Mouse (Mus musculus) heart, postnatal 0 days (tissue): ENCODE measurements at regions not wholly inside any gene's neighbourhood (a gene's known extent, or its start where the extent isn't known, plus 50 kb on each side); places are given as distances from the start of the nearest gene placed in this dataset.

Source experiments
- ATAC-seq: fragments of 200-750 bp; cut with Nextera tagmentation; 2 replicates; pipeline ENCODE4 v1.8.0; 2017; ENCODE audit warnings: low read depth, moderate number of reproducible peaks, moderate library complexity; ENCODE audit not compliant: insufficient read depth
- DNase-seq: peaks from one replicate; pipeline ENCODE4 v3.0.0-alpha.2; 2016; ENCODE audit warnings: low spot score
- H3K27ac ChIP-seq: fragments of 300-500 bp; sonication (generic); 2 replicates; pipeline ENCODE4 v1.5.1; 2014; ENCODE audit warnings: low read depth, mild to moderate bottlenecking
- H3K27me3 ChIP-seq: fragments of 300-500 bp; sonication (generic); 2 replicates; pipeline ENCODE4 v1.6.1; 2014; ENCODE audit warnings: low read length, mixed read lengths; ENCODE audit not compliant: control insufficient read depth, insufficient read depth
- H3K36me3 ChIP-seq: fragments of 300-500 bp; sonication (generic); replicated peaks from 2 replicates; pipeline ENCODE4 v1.6.1; 2014; ENCODE audit warnings: low read length, mixed read lengths; ENCODE audit not compliant: control insufficient read depth, insufficient read depth
- H3K4me1 ChIP-seq: fragments of 300-500 bp; sonication (generic); 2 replicates; pipeline ENCODE4 v1.6.1; 2014; ENCODE audit warnings: antibody characterized with exemption; ENCODE audit not compliant: control insufficient read depth, insufficient read depth
- H3K4me2 ChIP-seq: fragments of 300-500 bp; sonication (generic); 2 replicates; pipeline ENCODE4 v1.6.1; 2014; ENCODE audit warnings: low read depth, mild to moderate bottlenecking, low read length, moderate library complexity
- H3K4me3 ChIP-seq: fragments of 300-500 bp; sonication (generic); 2 replicates; pipeline ENCODE4 v1.5.1; 2014; ENCODE audit warnings: low read depth, low read length
- H3K9ac ChIP-seq: fragments of 300-500 bp; sonication (generic); replicated peaks from 2 replicates; pipeline ENCODE4 v1.6.1; 2014; ENCODE audit warnings: low read depth, low read length, mixed read lengths
- H3K9me3 ChIP-seq: fragments of 300-500 bp; sonication (generic); replicated peaks from 2 replicates; pipeline ENCODE4 v1.6.1; 2016; ENCODE audit warnings: low read length; ENCODE audit not compliant: control insufficient read depth
- CTCF ChIP-seq: IDR thresholded peaks from 2 replicates; pipeline ENCODE4 v1.5.1; 2016; ENCODE audit warnings: antibody characterized with exemption, control low read depth, low read depth
- EP300 ChIP-seq: IDR thresholded peaks from 2 replicates; pipeline ENCODE4 v1.6.1; 2016; ENCODE audit warnings: antibody characterized with exemption, low read depth
- WGBS: fragments of 180-500 bp; shearing (Covaris S2); extraction: QIAGEN DNeasy Blood & Tissue Kit; methylation state at CpG from one replicate; pipeline ENCODE4 v1.1.7; 2014; 5-methylcytosine and 5-hydroxymethylcytosine counted together

DNA sequence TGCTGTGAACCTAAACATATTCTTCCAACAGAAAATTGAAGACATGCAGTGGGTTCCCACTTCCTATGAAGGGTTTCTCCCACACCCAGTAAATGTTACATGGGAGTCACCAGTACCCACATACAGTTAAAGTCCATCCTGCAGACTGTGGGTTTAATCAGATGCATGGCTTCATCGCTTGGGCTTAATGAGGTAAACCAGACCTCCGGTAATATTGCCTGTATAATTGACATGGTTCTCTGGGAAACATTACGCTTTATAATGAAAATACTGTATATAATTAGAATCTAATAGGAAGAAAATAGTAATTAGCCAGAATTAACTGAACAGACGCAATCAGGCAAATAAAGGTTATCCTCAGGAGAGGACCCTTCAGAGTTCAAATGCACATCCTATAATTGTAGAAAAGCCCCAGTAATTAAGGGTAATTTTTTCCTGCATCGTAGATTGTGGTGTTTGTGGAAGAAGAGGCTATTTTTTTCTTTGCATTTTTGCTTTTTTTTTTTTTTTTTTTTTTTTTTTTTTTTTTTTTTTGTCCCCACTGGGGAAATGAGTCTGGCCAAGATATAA, 664.0 kb upstream of the Brinp1 start:
- TF ChIP-seq EP300 (no peak), CTCF (no peak)
- no peak for ATAC-seq

DNA sequence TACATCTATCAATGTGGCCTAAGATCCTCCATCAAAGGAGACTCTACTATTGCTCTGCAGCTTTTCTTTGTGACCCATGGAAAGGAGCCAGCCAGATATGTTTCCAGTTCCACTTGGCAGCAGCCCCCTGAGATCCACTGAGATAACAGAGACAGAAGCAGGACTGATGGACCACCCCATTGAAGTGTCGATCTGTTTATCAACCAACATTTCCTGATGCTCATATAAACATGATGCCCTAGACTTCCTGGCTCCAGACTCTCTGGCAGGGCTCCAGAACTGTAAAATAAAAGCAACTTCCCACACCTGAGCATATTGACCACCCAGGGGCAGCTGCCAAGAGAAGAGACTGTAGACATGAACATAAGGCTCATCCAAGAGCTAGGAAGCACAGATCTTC, 660.7 kb upstream of the Brinp1 start:
- no peaks in the 10 kb centered on the region for H3K9me3 ChIP-seq
- no peaks in the 10 kb centered on the region for H3K4me1 ChIP-seq
- no peak overlapping the region for H3K27ac ChIP-seq
- TF ChIP-seq CTCF (no peak), EP300 (no peak)
- no peak overlapping the region for H3K9ac ChIP-seq
- no peaks in the 10 kb centered on the region for H3K36me3 ChIP-seq
- ATAC-seq, result no peak
- no peak overlapping the region for H3K4me2 ChIP-seq
- no peak for DNase-seq
- H3K27me3 ChIP-seq, result no peaks in the 10 kb centered on the region
- WGBS, result 56% methylated on average over 1 of the region's 1 CpGs
- no peak overlapping the region for H3K4me3 ChIP-seq

More for the DNA sequence above, 664.0 kb upstream of the Brinp1 start:
- H3K4me3 ChIP-seq, result no peak overlapping the region
- WGBS, result 89% methylated on average over 5 of the region's 5 CpGs
- no peak for DNase-seq
- no peak overlapping the region for H3K4me2 ChIP-seq
- no peaks in the 10 kb centered on the region for H3K9me3 ChIP-seq
- no peak overlapping the region for H3K27ac ChIP-seq
- no peaks in the 10 kb centered on the region for H3K4me1 ChIP-seq
- no peak overlapping the region for H3K9ac ChIP-seq
- no peaks in the 10 kb centered on the region for H3K27me3 ChIP-seq
- no peaks in the 10 kb centered on the region for H3K36me3 ChIP-seq

DNA sequence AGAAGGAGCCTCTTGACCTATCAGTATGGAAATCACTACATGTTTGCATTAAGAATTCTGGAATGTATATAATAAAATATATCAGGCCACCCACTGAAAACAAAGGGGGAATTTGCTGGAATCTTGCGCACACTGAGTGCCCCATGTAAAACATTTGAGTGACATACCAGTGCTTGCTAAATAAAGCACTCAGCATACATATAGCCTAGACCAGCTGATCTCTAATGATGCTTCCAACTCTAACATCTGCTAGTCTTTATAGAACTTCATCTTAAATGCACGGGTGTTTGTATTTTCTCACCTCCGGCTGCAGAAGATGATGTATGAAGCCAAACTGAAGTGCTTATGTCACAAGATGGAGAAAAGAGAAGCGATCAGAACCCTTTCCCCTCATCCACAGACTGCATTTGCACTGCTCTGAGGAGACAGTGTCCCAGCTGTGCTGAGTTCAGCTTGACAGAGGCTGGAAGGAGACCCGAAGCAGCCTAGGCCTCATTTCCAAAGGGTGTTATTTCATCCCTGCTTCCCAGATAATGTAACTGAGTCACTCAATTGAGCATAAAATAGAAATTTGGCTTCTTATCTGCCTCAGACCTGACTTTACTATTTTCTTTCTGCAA, 657.6 kb upstream of the Brinp1 start:
- no peak overlapping the region for H3K9ac ChIP-seq
- TF ChIP-seq CTCF (no peak), EP300 (no peak)
- no peak overlapping the region for H3K27ac ChIP-seq
- no peaks in the 10 kb centered on the region for H3K36me3 ChIP-seq
- 64% methylated on average over 5 of the region's 5 CpGs for WGBS
- ATAC-seq (no peak), DNase-seq (no peak)
- no peaks in the 10 kb centered on the region for H3K27me3 ChIP-seq
- H3K4me2 ChIP-seq, result no peak overlapping the region
- H3K9me3 ChIP-seq, result no peaks in the 10 kb centered on the region
- H3K4me1 ChIP-seq, result no peaks in the 10 kb centered on the region
- no peak overlapping the region for H3K4me3 ChIP-seq

DNA sequence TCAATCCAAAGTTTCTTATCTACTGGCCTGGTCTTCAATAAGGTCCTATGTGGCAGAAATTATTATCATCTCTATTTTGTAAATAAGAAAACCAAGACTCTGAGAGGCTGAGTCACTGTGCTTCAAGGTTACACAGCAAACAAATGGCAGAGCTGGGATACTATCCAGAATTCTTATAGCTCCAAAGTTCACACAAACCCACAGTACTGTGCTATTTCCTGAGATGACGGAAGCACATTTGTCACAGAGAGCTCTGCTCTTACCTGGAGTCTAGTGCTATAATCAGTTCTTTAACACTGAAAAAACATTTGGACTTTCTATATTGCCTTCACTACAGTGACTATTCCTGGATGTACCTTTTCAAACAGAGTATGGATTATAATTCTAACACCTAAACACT, 654.7 kb upstream of the Brinp1 start:
- Histone ChIP-seq H3K9me3 (no peaks in the 10 kb centered on the region), H3K27me3 (no peaks in the 10 kb centered on the region), H3K27ac (no peak overlapping the region), H3K9ac (no peak overlapping the region), H3K4me1 (no peaks in the 10 kb centered on the region), H3K4me2 (no peak overlapping the region), H3K36me3 (no peaks in the 10 kb centered on the region), H3K4me3 (no peak overlapping the region)
- TF ChIP-seq EP300, result no peak
- TF ChIP-seq CTCF, result no peak
- DNase-seq, result no peak
- no peak for ATAC-seq
- 82% methylated on average over 1 of the region's 1 CpGs for whole genome bisulfite sequencing

DNA sequence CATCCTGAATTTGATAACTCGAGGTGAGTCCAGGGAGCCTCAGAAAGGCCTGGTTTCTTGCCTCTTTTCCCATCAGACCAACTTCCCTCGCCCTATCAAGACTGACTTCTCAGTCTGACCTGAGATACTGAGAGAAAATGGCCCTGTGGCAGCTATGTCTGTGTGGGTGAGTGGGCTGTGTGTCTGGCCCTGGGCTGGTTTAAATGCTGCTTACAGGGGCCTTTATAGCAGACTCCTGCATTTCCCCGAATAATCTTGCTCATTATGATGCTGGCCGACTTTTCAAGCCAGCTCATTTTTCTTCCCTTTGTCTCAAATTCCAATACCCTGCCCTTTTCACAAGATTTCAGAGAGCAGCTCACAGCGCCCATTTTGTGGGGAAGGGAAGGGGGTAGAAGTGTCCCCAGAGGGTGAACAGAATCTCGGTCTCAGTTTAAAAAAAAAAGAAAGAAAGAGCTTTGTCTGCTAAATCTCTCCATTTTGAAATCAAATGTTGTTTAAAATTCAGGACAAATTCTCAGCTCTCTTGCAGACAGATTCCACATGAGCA, 642.9 kb upstream of the Brinp1 start:
- WGBS, result 62% methylated on average over 6 of the region's 6 CpGs
- DNase-seq (no peak), ATAC-seq (no peak)
- H3K27me3 ChIP-seq, result no peaks in the 10 kb centered on the region
- H3K9ac ChIP-seq, result no peak overlapping the region
- H3K4me1 ChIP-seq, result no peaks in the 10 kb centered on the region
- no peak overlapping the region for H3K4me3 ChIP-seq
- TF ChIP-seq CTCF, result no peak
- TF ChIP-seq EP300, result no peak
- no peaks in the 10 kb centered on the region for H3K9me3 ChIP-seq
- H3K27ac ChIP-seq, result no peak overlapping the region
- H3K36me3 ChIP-seq, result no peaks in the 10 kb centered on the region
- no peak overlapping the region for H3K4me2 ChIP-seq

DNA sequence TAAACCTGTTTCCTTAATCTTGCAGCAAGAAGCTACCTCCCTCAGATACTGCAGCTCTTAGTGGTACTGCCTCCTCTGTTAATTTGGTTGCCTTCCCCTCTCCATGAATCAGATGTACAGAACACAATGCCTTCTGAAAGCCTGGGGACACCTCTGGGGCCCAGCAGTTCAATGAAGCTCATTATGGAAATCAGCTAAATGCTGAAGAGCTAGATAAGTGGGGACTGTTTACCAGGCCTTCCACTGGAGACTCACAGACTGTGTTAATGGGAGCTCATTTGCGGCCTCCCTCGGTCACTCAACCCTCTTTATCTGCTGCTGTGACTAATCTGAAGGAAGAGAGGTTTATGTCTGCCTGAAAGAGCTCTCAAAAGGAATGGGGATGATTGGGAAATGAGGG, 639.8 kb upstream of the Brinp1 start:
- Histone ChIP-seq H3K9ac (no peak overlapping the region), H3K27me3 (no peaks in the 10 kb centered on the region), H3K4me1 (no peaks in the 10 kb centered on the region), H3K36me3 (no peaks in the 10 kb centered on the region), H3K4me3 (no peak overlapping the region), H3K27ac (no peak overlapping the region), H3K9me3 (no peaks in the 10 kb centered on the region), H3K4me2 (no peak overlapping the region)
- TF ChIP-seq EP300 (no peak), CTCF (no peak)
- 23% methylated on average over 2 of the region's 2 CpGs for WGBS
- DNase-seq (no peak), ATAC-seq (no peak)
